Mouse (Mus musculus) brain, embryonic 14.5 days (tissue): ENCODE measurements around the gene Tlcd2.

Source experiments
- CTCF ChIP-seq: fragments of 200-500 bp; IDR thresholded peaks from 2 replicates; pipeline ENCODE4 v1.5.1; 2012; ENCODE audit warnings: inconsistent platforms, mild to moderate bottlenecking, moderate library complexity, borderline replicate concordance; ENCODE audit not compliant: insufficient read depth, insufficient read length; ENCODE audit errors: extremely low read depth
- POLR2A ChIP-seq: fragments of 200-500 bp; IDR thresholded peaks from 2 replicates; pipeline ENCODE4 v1.6.1; 2012; ENCODE audit warnings: mild to moderate bottlenecking, inconsistent platforms, borderline replicate concordance; ENCODE audit not compliant: poor library complexity, insufficient read depth, insufficient read length, severe bottlenecking; ENCODE audit errors: extremely low read depth

- TF ChIP-seq POLR2A = no peak
- no peak for TF ChIP-seq CTCF
Measured at GRCm38 (mm10) chr11:75519834-75520633, 58.5 kb downstream of the Tlcd2 start.
